9 mouse cellular contexts compared by ENCODE assay signal in the genomic region with DNA sequence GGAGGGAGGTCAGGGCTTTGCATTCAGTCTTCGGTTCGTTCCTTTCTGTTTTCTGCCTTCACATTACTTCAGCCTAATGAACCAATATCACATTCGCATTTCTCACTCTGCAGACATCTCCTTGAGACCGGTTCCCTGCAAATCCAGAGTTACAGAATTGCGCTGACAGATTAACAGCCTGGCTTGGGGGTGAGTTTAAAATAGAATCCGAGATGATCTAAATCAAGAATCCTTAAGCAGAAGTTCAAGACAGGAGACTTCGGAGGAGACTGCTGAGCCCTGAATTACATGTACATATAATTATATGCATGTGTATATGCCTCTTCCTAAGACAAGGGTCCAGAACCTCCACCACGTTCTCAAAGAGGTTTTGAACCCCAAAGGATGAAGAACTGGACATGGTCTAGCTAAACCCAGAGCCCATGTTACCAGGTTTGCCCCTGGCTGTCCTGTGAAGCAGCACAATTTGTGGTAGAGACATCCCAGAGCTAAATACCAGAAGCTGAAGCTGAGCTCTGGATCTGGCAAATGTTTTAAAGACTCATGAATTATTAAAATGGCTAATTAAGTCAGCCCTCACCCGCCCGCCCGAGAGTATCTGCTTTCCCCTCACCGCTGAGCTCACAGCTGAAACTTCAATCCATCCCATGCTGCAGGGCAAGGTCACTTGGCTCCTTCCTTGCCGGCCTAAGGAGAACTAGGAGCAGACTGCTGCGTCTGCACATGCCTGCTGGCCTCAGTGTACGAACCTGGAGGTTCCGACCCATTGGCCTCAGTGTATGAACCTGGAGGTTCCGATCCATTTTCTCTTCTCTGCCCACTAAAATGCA. TPM values are rescaled to one million over a fixed set of nuclear protein-coding genes. Genes with fewer than 3 reads are reported as not detected.
DNase-seq lines count a peak whose midpoint lies in the region; ATAC-seq lines count a peak whose summit lies in the region.
"Had no signal": no experiment of that assay in that cellular context is flagged by ENCODE, and none has a peak within 500 bp of the region (broad histone marks: within the 10 kb centered on the region; RNA-seq: fewer than 3 reads in every experiment).

No protein-coding gene starts in this region.

- H3K4me3 ChIP-seq in forebrain, embryonic 16.5 days (replicated peaks; ENCODE audit: low read length), result no peak overlapping the region

- H3K27me3 ChIP-seq in forebrain, embryonic 16.5 days (replicated peaks; ENCODE audit: control insufficient read depth, insufficient read depth, low read length), result no peaks in the 10 kb centered on the region

- H3K9me3 ChIP-seq in forebrain, embryonic 16.5 days (ENCODE audit: control insufficient read depth, low read length), result no peaks in the 10 kb centered on the region

- no peak overlapping the region for H3K9ac ChIP-seq in forebrain, embryonic 16.5 days (replicated peaks; ENCODE audit: low read depth, low read length)

- peak; percentile 37 for DNase-seq in left cerebral cortex, postnatal 4 days
- no peak for DNase-seq in left cerebral cortex, postnatal 14 days (ENCODE audit: low spot score in 2 of 2)
- peak; percentile 48 for DNase-seq in kidney, postnatal 14 days
- DNase-seq in skeletal muscle tissue, adult 2 months (ENCODE audit: low read depth, low spot score), result peak; percentile 90
- no peak for DNase-seq in cerebellum, adult 18-20 months

- intact Hi-C loops in left cerebral cortex, postnatal 4 days (cut with DNase I), result no loop called here
- intact Hi-C loops in left cerebral cortex, postnatal 14 days (cut with DNase I), result loop anchor here (5.0 kb wide), 1 partner anchor 71 kb away; no protein-coding TSS in a partner anchor

- H3K4me1 ChIP-seq in forebrain, embryonic 16.5 days (replicated peaks; ENCODE audit: control insufficient read depth, insufficient read depth, low read length), result peaks cover 33% of the 10 kb centered on the region

- peak overlapping the region; percentile 53 for H3K27ac ChIP-seq in forebrain, embryonic 16.5 days (ENCODE audit: low read length)

- peak overlapping the region; percentile 37 for H3K4me2 ChIP-seq in forebrain, embryonic 16.5 days (ENCODE audit: low read length)

- 16% methylated on average over 17 of the region's 17 CpGs for WGBS in forebrain, embryonic 16.5 days

- peak; percentile 72 for ATAC-seq in forebrain, embryonic 16.5 days
- no peak for ATAC-seq in granulocyte monocyte progenitor cell, adult 5-6 weeks (replicated peaks; ENCODE audit: poor library complexity, severe bottlenecking)
- no peak for ATAC-seq in erythroblast, adult 5-6 weeks (replicated peaks; ENCODE audit: low FRiP score, poor library complexity, severe bottlenecking)

- H3K36me3 ChIP-seq in forebrain, embryonic 16.5 days (ENCODE audit: control insufficient read depth, insufficient read depth), result no peaks in the 10 kb centered on the region

RNA-seq across cellular contexts. Expression of a gene that starts 14.1 kb away (rescaled TPM):
- 1,000 to 10,000 TPM; 1,837 to 1,937 TPM for total RNA-seq in left cerebral cortex, postnatal 4 days (2021)
- 1,000 to 10,000 TPM; 2,367 to 2,382 TPM for total RNA-seq in left cerebral cortex, postnatal 14 days (2021)
- 1,924 and 2,147 TPM in 2 replicates for polyA plus RNA-seq in forebrain, embryonic 16.5 days (2015; fragmentation: Nextera tagmentation; extraction: Ambion mirVana)
- total RNA-seq in granulocyte monocyte progenitor cell, adult 5-6 weeks (2014; fragmentation: Nextera tagmentation), result 410 and 477 TPM in 2 replicates
- 1,690 and 1,803 TPM in 2 replicates for total RNA-seq in granulocyte monocyte progenitor cell, adult 5-6 weeks (2017)
- total RNA-seq in erythroblast, adult 5-6 weeks (2015; ENCODE audit: low replicate concordance), result 185 and 230 TPM in 2 replicates
- total RNA-seq in erythroblast, adult 5-6 weeks (2017; ENCODE audit: low replicate concordance), result 221 and 301 TPM in 2 replicates

RNA-seq across cellular contexts. Expression of a gene that starts 33.3 kb away (rescaled TPM):
- not detected for total RNA-seq in left cerebral cortex, postnatal 4 days (2021)
- not detected for total RNA-seq in left cerebral cortex, postnatal 14 days (2021)
- not detected in 2 replicates for polyA plus RNA-seq in forebrain, embryonic 16.5 days (2015; fragmentation: Nextera tagmentation; extraction: Ambion mirVana)
- total RNA-seq in granulocyte monocyte progenitor cell, adult 5-6 weeks (2014; fragmentation: Nextera tagmentation), result not detected in 2 replicates
- total RNA-seq in granulocyte monocyte progenitor cell, adult 5-6 weeks (2017), result not detected in 2 replicates
- total RNA-seq in erythroblast, adult 5-6 weeks (2015; ENCODE audit: low replicate concordance), result not detected in 2 replicates
- not detected in 2 replicates for total RNA-seq in erythroblast, adult 5-6 weeks (2017; ENCODE audit: low replicate concordance)
- total RNA-seq: MEL had no signal

Comparison
In these comparisons a context has a peak if more than half of its experiments do, and no peak if none do; other contexts are left out.
1. DNase-seq: peak in left cerebral cortex, postnatal 4 days (single experiment), kidney, postnatal 14 days (single experiment) and skeletal muscle tissue, adult 2 months (single experiment); none in left cerebral cortex, postnatal 14 days (0 of 2) and cerebellum, adult 18-20 months (0 of 2).